Mouse (Mus musculus): Measurements from ENCODE around the gene Capns1. TPM values are rescaled to one million over a fixed set of nuclear protein-coding genes. Genes with fewer than 3 reads are reported as not detected.
"Not testable (repeated sequence)": the region's sequence is repeated elsewhere in the genome, so short reads cannot be mapped to it uniquely, and the experiment has no call there.

The Capns1 gene
- total RNA-seq (2012; rRNA removed) = 160 and 164 TPM in 2 replicates

DNA sequence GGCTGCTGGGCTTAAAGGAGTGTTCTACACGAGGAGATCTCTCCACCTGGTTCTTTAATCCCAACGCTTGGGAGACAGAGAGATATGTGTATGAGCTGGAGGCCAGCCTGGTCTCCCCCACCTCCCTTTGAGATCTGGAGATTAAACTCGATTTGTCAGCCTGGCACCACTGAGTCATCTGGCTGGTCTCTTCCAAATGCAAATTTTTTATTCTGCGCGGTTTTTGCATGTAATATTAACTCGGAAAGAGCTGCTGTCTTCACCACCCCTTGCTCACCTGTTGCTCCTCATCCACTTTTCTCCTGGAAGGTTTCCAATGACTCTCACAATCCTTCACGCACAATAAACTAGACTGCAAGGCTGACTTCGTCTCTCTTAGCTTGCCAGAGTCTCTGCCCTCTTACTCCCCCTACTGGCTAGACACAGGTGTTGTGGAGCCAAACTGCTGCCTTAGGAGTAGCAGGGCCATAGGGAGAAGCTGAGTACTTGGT is at the start of gene Capns1:
Gene Capns1 (minus strand): TSS at position 331 of the 491 bp plus-strand sequence.
- H3K9me3 ChIP-seq (ENCODE audit: control insufficient read depth, insufficient read depth, low read depth, low read length) = no peaks in the 10 kb centered on the region
- H3K36me3 ChIP-seq (ENCODE audit: control insufficient read depth, insufficient read depth, low read length, poor library complexity, severe bottlenecking) = no peaks in the 10 kb centered on the region
- in situ Hi-C loops (cut with MboI; ENCODE audit: low sequenced_read_pairs in 2 of 2, unreplicated experiment in 2 of 2) = no loop called here
- peak; percentile 37; the same call in 1 of the 2 replicates for TF ChIP-seq ZC3H11A (IDR thresholded peaks at IDR 0.05; ENCODE audit: borderline replicate concordance, low read depth, low read length)
- no peak for TF ChIP-seq CHD2 (IDR thresholded peaks at IDR 0.05; ENCODE audit: low read depth, low read length)
- peak; percentile 56; the same call in 1 of the 2 replicates for TF ChIP-seq HCFC1 (IDR thresholded peaks at IDR 0.05; ENCODE audit: borderline replicate concordance, insufficient read depth, low read length)
- TF ChIP-seq ZNF384 (IDR thresholded peaks at IDR 0.05; ENCODE audit: low read depth, low read length) = no peak
- 0 out of 2 replicates have a peak, but pooled peaks have one; percentile 28 for TF ChIP-seq MAFK (IDR thresholded peaks at IDR 0.05; ENCODE audit: insufficient read depth, low read depth, low read length)
- H3K27ac ChIP-seq (ENCODE audit: insufficient read depth, low read depth, low read length, poor library complexity, severe bottlenecking) = peak within 1 kb of the TSS; percentile 93
- peak; percentile 93 for DNase-seq (ENCODE audit: low read depth, low spot score)
- H3K4me1 ChIP-seq (ENCODE audit: control insufficient read depth in 2 of 2, insufficient read depth in 2 of 2, low read length in 2 of 2, poor library complexity in 1 of 2) = peaks cover 7 to 20% of the 10 kb centered on the region in 2 experiments
- H3K4me3 ChIP-seq (ENCODE audit: insufficient read depth in 1 of 2, low read depth in 1 of 2, low read length in 2 of 2, poor library complexity in 1 of 2, severe bottlenecking in 1 of 2) = peak within 1 kb of the TSS; percentile 34 to 37
- peak within 1 kb of the TSS; percentile 74 for H3K9ac ChIP-seq (ENCODE audit: insufficient read depth, low read depth, low read length, poor library complexity, severe bottlenecking)

DNA sequence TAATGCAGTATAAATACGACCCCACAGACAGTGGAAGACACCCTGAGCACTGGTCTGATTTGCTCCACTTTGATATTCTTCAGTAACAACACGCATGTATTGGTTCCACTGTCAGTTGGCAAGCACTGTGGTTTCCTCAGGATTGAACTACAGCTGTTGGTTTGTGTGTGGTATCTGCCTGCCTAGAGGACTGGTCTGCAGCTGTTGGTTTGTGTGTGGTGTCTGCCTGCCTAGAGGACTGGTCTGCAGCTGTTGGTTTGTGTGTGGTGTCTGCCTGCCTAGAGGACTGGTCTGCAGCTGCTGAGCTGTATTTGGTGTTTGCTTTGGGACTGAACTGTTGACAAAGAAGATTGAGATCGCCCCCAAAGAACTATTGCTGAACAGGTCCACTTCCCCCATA is 38.8 kb upstream of the Capns1 start:
- H3K4me3 ChIP-seq (ENCODE audit: insufficient read depth in 1 of 2, low read depth in 1 of 2, low read length in 2 of 2, poor library complexity in 1 of 2, severe bottlenecking in 1 of 2); H3K9ac ChIP-seq (ENCODE audit: insufficient read depth, low read depth, low read length, poor library complexity, severe bottlenecking); in situ Hi-C loops (cut with MboI; ENCODE audit: low sequenced_read_pairs in 2 of 2, unreplicated experiment in 2 of 2); H3K4me1 ChIP-seq (ENCODE audit: control insufficient read depth in 2 of 2, insufficient read depth in 2 of 2, low read length in 2 of 2, poor library complexity in 1 of 2); DNase-seq (ENCODE audit: low read depth, low spot score); H3K27ac ChIP-seq (ENCODE audit: insufficient read depth, low read depth, low read length, poor library complexity, severe bottlenecking); H3K9me3 ChIP-seq (ENCODE audit: control insufficient read depth, insufficient read depth, low read depth, low read length): not testable (repeated sequence)
- peaks cover 31% of the 10 kb centered on the region for H3K36me3 ChIP-seq (ENCODE audit: control insufficient read depth, insufficient read depth, low read length, poor library complexity, severe bottlenecking)

DNA sequence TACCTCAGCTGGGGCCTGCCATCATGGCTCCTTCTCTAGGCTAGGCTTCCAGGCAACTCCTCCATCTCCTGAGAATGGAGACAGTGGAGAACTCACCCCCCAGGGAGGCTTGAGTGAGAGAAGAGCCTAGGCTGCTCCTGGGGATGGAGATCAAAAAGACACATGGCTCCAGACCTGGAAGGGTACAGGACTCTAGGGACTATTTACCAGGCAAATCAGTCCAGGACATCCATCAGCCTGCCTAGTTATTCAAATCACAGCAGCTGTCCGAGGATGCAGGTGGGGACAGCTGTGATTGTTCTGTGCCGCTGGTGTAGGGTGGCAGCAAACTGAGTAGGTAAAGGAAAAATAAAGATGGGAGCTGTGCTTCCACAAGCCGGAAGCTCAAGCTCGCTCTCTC is 37.0 kb upstream of the Capns1 start, which contains the start of gene Ovol3:
Gene Ovol3 (minus strand): TSS at position 101 of the 400 bp plus-strand sequence.
- H3K4me1 ChIP-seq (ENCODE audit: control insufficient read depth in 2 of 2, insufficient read depth in 2 of 2, low read length in 2 of 2, poor library complexity in 1 of 2) = peaks cover 0 to 8% of the 10 kb centered on the region in 2 experiments; a peak in 1 of 4 replicates
- no peaks in the 10 kb centered on the region for H3K9me3 ChIP-seq (ENCODE audit: control insufficient read depth, insufficient read depth, low read depth, low read length)
- H3K36me3 ChIP-seq (ENCODE audit: control insufficient read depth, insufficient read depth, low read length, poor library complexity, severe bottlenecking) = peaks cover 16% of the 10 kb centered on the region
- no peak within 1 kb of the TSS for H3K4me3 ChIP-seq (ENCODE audit: insufficient read depth in 1 of 2, low read depth in 1 of 2, low read length in 2 of 2, poor library complexity in 1 of 2, severe bottlenecking in 1 of 2)
- H3K9ac ChIP-seq (ENCODE audit: insufficient read depth, low read depth, low read length, poor library complexity, severe bottlenecking) = no peak within 1 kb of the TSS
- H3K27ac ChIP-seq (ENCODE audit: insufficient read depth, low read depth, low read length, poor library complexity, severe bottlenecking) = no peak within 1 kb of the TSS
- TF ChIP-seq ZNF384 (IDR thresholded peaks at IDR 0.05; ENCODE audit: low read depth, low read length) = no peak
- TF ChIP-seq MAFK (IDR thresholded peaks at IDR 0.05; ENCODE audit: insufficient read depth, low read depth, low read length) = no peak
- no peak for TF ChIP-seq HCFC1 (IDR thresholded peaks at IDR 0.05; ENCODE audit: borderline replicate concordance, insufficient read depth, low read length)
- TF ChIP-seq ZC3H11A (IDR thresholded peaks at IDR 0.05; ENCODE audit: borderline replicate concordance, low read depth, low read length) = no peak
- no peak for TF ChIP-seq CHD2 (IDR thresholded peaks at IDR 0.05; ENCODE audit: low read depth, low read length)
- no peak for DNase-seq (ENCODE audit: low read depth, low spot score)
- in situ Hi-C loops (cut with MboI; ENCODE audit: low sequenced_read_pairs in 2 of 2, unreplicated experiment in 2 of 2) = no loop called here

DNA sequence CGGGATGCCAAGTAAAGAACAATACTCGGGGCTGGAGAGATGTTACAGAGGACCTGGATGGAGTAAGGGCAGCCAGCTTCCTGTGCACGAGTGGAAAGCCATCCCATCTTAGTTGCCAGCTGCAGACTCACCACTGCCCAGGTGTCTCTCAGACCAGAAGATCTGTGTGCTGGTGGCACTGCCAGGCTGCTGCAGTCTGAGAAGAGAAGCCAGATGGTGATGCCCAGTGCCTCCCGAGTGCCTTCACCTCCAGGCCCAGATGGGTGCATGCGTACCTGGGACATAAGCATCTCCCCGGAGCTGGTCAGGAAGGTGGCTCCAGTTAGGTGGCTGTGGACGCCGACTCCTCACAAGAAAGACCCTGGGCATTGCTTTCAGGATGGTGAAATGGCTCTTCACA is 36.5 kb upstream of the Capns1 start:
- Histone ChIP-seq H3K9ac (ENCODE audit: insufficient read depth, low read depth, low read length, poor library complexity, severe bottlenecking) (no peak overlapping the region), H3K36me3 (ENCODE audit: control insufficient read depth, insufficient read depth, low read length, poor library complexity, severe bottlenecking) (peaks cover 16% of the 10 kb centered on the region), H3K9me3 (ENCODE audit: control insufficient read depth, insufficient read depth, low read depth, low read length) (no peaks in the 10 kb centered on the region), H3K4me3 (ENCODE audit: insufficient read depth in 1 of 2, low read depth in 1 of 2, low read length in 2 of 2, poor library complexity in 1 of 2, severe bottlenecking in 1 of 2) (no peak overlapping the region), H3K4me1 (ENCODE audit: control insufficient read depth in 2 of 2, insufficient read depth in 2 of 2, low read length in 2 of 2, poor library complexity in 1 of 2) (peaks cover 0 to 8% of the 10 kb centered on the region in 2 experiments; a peak in 1 of 4 replicates), H3K27ac (ENCODE audit: insufficient read depth, low read depth, low read length, poor library complexity, severe bottlenecking) (no peak overlapping the region)
- no peak for TF ChIP-seq ZC3H11A (IDR thresholded peaks at IDR 0.05; ENCODE audit: borderline replicate concordance, low read depth, low read length)
- no peak for TF ChIP-seq CHD2 (IDR thresholded peaks at IDR 0.05; ENCODE audit: low read depth, low read length)
- no peak for TF ChIP-seq ZNF384 (IDR thresholded peaks at IDR 0.05; ENCODE audit: low read depth, low read length)
- no peak for TF ChIP-seq HCFC1 (IDR thresholded peaks at IDR 0.05; ENCODE audit: borderline replicate concordance, insufficient read depth, low read length)
- no peak for TF ChIP-seq MAFK (IDR thresholded peaks at IDR 0.05; ENCODE audit: insufficient read depth, low read depth, low read length)
- no peak for DNase-seq (ENCODE audit: low read depth, low spot score)
- in situ Hi-C loops (cut with MboI; ENCODE audit: low sequenced_read_pairs in 2 of 2, unreplicated experiment in 2 of 2) = no loop called here

Data from ES-E14 (cell line).